Mouse (Mus musculus): ENCODE measurements at regions not wholly inside any gene's neighbourhood (a gene's known extent, or its start where the extent isn't known, plus 50 kb on each side); places are given as distances from the start of the nearest gene placed in this dataset.

DNA sequence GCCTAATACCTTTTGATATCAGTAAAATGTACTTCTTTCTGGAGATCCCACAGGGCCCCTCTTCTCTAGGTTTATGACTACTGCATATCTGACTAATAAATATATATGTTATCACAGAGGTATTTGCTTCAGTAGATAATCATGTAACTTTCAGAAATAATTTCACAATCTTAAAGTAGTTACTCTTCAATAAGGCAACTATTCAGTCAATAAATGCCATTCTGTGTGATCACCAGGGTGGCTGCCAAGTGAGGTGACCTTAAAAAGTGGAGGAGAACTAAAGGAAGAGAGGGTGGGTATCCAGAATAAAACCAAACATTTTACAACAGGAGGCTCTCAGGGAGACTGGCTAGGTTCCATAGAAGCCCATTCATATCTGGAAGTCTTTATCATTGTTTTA is 748.4 kb downstream of the Inhba start:
- DNase-seq (ENCODE audit: low read depth, low spot score): no peak
- Histone ChIP-seq H3K36me3 (ENCODE audit: control insufficient read depth, insufficient read depth, low read length, poor library complexity, severe bottlenecking) (no peaks in the 10 kb centered on the region), H3K27me3 (ENCODE audit: control insufficient read depth, insufficient read depth, low read length, poor library complexity, severe bottlenecking) (no peaks in the 10 kb centered on the region)

DNA sequence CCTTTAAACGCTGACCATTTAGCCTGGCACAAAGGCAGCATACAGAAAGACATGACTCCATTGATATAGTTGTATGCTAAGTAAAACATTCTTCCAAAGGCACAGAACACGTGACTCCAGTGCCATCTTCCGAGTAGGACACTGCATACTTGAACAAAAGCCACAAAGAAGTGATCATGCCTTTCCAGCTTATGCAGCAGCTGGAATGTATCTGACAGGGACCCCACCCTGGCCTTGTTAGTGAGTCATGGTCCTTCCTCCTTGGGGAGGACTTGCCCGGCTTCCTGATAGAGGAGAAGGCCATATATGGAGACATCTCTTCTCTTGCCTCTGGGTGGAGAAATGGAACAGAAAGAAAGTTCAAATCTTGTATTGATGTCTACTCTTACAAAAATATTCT is 749.8 kb downstream of the Inhba start:
- H3K27me3 ChIP-seq (ENCODE audit: control insufficient read depth, insufficient read depth, low read length, poor library complexity, severe bottlenecking): no peaks in the 10 kb centered on the region
- DNase-seq (ENCODE audit: low read depth, low spot score): no peak
- no peaks in the 10 kb centered on the region for H3K36me3 ChIP-seq (ENCODE audit: control insufficient read depth, insufficient read depth, low read length, poor library complexity, severe bottlenecking)

DNA sequence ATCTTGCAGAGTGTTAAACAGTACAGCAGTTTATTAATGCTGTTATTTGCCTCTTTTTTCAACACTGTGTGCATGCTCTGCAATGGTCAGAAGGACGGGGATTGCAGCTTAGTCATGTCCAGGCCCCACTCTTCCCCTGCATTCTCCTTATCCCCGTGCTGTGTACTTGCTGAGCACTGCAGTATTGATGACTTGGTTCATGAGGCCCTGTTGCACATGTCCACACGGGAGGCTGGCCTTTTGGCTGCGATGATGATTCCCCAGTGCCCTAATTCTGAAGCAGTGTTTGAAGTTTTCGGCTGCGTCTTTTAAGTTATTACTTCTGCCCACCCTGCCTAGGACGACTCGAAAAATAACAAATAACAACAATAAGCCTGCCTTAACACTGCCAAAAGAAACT is 750.7 kb downstream of the Inhba start:
- Histone ChIP-seq H3K27me3 (ENCODE audit: control insufficient read depth, insufficient read depth, low read length, poor library complexity, severe bottlenecking) (no peaks in the 10 kb centered on the region), H3K36me3 (ENCODE audit: control insufficient read depth, insufficient read depth, low read length, poor library complexity, severe bottlenecking) (no peaks in the 10 kb centered on the region)
- no peak for DNase-seq (ENCODE audit: low read depth, low spot score)

DNA sequence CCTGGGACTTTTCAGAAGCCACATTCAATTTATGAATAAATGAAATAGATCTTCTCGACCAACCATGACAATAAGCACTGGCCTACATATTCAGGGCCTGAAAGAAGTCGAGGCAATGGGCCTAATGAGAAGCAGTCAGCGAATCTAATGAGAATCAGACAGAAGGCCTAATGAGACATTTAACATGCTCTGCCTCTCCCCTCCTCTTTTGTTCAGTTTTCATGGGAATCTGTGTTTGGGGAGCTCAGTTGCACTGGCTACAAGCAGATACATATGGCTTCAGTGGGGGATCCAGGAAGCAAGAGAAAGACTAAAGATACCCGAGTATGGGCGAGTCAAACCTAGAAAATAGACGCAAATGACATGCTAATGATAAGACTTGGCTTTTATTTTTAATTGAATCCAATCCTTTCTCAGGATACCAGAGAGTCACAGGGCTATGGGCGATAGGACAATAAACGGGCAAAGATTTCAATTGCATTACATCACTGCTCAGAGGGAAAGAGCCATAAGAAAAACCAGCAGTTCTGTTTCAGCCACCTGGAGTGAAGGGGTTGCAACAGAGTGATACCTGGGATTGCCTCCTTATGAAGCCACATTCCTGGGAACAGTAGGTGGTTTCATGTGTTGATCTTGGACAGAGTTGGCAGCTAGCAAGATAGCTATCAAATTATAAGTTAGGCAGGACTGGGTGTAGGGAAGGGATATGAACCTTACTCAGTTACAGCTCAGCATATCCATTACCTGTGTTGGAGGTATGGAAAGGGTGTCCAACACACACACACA is 751.3 kb downstream of the Inhba start:
- no peak for DNase-seq (ENCODE audit: low read depth, low spot score)
- Histone ChIP-seq H3K36me3 (ENCODE audit: control insufficient read depth, insufficient read depth, low read length, poor library complexity, severe bottlenecking) (no peaks in the 10 kb centered on the region), H3K27me3 (ENCODE audit: control insufficient read depth, insufficient read depth, low read length, poor library complexity, severe bottlenecking) (no peaks in the 10 kb centered on the region)

DNA sequence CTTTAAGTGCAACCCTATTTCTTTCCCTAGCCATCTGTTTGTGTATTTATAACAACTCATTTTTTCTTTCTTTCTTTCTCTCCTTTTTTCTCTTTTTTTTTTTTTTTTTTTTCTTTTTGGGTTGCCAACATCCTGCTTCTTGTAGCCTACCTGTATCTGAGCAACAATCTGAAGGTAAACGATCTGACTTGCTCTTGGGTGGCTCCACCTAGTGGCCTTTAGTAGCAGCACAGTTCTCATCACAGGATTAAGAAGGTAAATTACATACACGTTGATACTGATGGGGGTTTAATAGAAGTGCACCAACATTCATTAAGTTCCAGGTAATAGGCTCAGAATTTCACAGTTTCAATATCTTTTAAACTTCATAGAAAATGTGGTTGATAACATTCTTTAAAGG is 752.1 kb downstream of the Inhba start:
- no peaks in the 10 kb centered on the region for H3K36me3 ChIP-seq (ENCODE audit: control insufficient read depth, insufficient read depth, low read length, poor library complexity, severe bottlenecking)
- no peaks in the 10 kb centered on the region for H3K27me3 ChIP-seq (ENCODE audit: control insufficient read depth, insufficient read depth, low read length, poor library complexity, severe bottlenecking)
- peak; percentile 29 for DNase-seq (ENCODE audit: low read depth, low spot score)

DNA sequence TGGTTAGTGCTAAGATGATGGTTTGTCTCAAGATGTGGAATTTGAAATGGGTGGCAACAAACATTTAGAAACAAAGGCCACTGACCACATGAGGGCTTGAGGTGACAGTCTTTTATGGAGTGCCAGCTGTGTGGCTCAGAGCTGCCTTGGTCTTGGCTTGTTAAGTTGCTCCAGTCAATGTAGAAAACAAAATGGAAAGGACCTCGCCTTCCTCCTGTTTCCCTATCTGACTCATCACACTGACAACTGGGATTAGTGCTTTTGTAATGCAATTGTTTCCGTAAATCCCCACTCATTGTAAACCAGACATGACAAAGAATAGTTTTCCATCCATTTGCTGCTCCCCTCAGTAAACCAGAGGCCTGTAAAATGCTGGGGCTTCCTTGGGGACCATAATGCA is 757.8 kb downstream of the Inhba start:
- Histone ChIP-seq H3K27me3 (ENCODE audit: control insufficient read depth, insufficient read depth, low read length, poor library complexity, severe bottlenecking) (no peaks in the 10 kb centered on the region), H3K36me3 (ENCODE audit: control insufficient read depth, insufficient read depth, low read length, poor library complexity, severe bottlenecking) (no peaks in the 10 kb centered on the region)

DNA sequence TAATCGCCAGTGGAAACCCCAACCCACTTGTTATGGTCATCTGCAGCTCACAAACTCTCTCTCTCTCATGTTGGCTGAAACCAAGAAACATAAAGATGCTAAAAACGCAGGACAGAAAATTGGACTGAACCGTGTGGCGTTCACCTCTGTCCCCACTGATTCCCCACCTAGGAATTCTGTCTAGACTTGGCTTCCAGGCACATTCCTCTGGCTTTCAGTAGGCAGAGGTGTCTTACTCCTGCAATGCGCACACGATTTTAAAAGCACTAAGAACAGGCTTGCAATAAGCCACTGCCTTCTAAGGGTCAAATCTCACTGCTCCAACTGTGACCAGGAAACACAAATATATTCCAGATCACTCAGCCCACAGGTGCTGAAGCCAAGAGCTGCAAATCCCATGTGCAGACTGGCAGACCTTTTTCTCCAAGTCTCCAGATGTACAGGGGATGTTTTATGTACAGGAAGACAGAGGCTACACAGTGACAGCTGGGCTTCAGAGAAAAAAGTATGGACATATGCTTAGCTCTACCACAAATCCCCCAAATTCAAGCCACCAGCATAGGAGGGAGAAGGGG is 758.3 kb downstream of the Inhba start:
- no peaks in the 10 kb centered on the region for H3K27me3 ChIP-seq (ENCODE audit: control insufficient read depth, insufficient read depth, low read length, poor library complexity, severe bottlenecking)
- H3K36me3 ChIP-seq (ENCODE audit: control insufficient read depth, insufficient read depth, low read length, poor library complexity, severe bottlenecking): no peaks in the 10 kb centered on the region
- DNase-seq (ENCODE audit: low read depth, low spot score): no peak

More for the DNA sequence above, 757.8 kb downstream of the Inhba start:
- DNase-seq (ENCODE audit: low read depth, low spot score): no peak

DNA sequence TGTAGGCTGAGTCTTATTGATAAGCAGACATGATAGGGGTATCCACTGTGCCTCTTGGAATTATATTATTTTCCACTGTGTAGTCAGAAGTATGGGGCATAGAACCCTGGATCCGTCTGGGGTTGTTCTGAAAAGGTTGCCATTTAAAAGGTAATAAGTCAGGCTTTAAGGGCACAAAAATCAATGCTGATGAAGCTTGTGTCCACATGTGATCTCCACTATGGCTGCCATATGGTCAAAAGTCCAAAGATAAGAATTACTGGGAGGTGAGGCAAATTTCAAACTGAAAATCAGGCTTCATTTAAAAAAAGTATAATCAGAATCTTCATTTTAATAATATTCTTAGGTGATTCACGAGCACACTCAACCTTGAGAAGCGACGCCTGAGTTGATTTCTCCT is 760.2 kb downstream of the Inhba start:
- Histone ChIP-seq H3K36me3 (ENCODE audit: control insufficient read depth, insufficient read depth, low read length, poor library complexity, severe bottlenecking) (no peaks in the 10 kb centered on the region), H3K27me3 (ENCODE audit: control insufficient read depth, insufficient read depth, low read length, poor library complexity, severe bottlenecking) (no peaks in the 10 kb centered on the region)
- no peak for DNase-seq (ENCODE audit: low read depth, low spot score)

DNA sequence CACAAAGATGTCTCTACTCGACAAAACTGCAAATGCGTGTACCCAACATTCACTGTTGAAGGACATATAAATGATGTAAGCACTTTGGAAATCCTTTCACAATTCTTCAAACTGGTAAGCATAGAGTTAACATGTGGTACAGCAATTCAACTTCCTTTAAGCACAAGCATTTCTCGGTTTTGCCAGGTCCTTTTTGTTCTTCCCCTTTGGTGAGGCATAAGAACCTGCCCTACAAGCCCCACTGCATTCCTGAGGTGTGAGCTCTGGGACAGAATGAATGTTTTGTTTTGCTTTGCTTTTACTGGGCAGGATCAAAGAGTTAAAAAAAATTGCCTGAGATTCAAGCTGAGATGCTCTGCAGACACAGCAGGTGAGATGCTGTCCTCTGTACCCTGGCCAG is 793.9 kb downstream of the Inhba start:
- H3K36me3 ChIP-seq (ENCODE audit: control insufficient read depth, insufficient read depth, low read length, poor library complexity, severe bottlenecking): no peaks in the 10 kb centered on the region
- no peak for DNase-seq (ENCODE audit: low read depth, low spot score)
- H3K27me3 ChIP-seq (ENCODE audit: control insufficient read depth, insufficient read depth, low read length, poor library complexity, severe bottlenecking): no peaks in the 10 kb centered on the region

Measured in splenic B cell, adult 2 months (primary cell).